Mouse (Mus musculus) T-cell, adult 2 months (primary cell): ENCODE results near the gene Limk1.

ENCODE experiments used
- DNase-seq: peaks from one replicate; pipeline ENCODE4 v3.0.0; 2022; ENCODE audit warnings: low spot score

The Limk1 gene

GRCm38 (mm10) chr5:134688086-134688717 lies at the start of gene Limk1:
Limk1 (minus strand) TSS chr5:134688598.
- DNase-seq = no peak

GRCm38 (mm10) chr5:134734920-134735319 lies 46.5 kb upstream of the Limk1 start:
- DNase-seq = no peak

GRCm38 (mm10) chr5:134734072-134734471 lies 45.7 kb upstream of the Limk1 start:
- DNase-seq = no peak

GRCm38 (mm10) chr5:134733241-134733640 lies 44.8 kb upstream of the Limk1 start:
- no peak for DNase-seq

GRCm38 (mm10) chr5:134729124-134729523 lies 40.7 kb upstream of the Limk1 start:
- DNase-seq = no peak

- no peak for DNase-seq
Observed at GRCm38 (mm10) chr5:134728535-134728934, 40.1 kb upstream of the Limk1 start.

- DNase-seq = no peak
Observed at GRCm38 (mm10) chr5:134727001-134727639, 38.7 kb upstream of the Limk1 start.

- no peak for DNase-seq
Observed at GRCm38 (mm10) chr5:134725299-134725698, 36.9 kb upstream of the Limk1 start.

- DNase-seq = no peak
Observed at GRCm38 (mm10) chr5:134720058-134720457, 31.7 kb upstream of the Limk1 start.

- no peak for DNase-seq
Observed at GRCm38 (mm10) chr5:134711076-134711475, 22.7 kb upstream of the Limk1 start.

- no peak for DNase-seq
Observed at GRCm38 (mm10) chr5:134709275-134709674, 20.9 kb upstream of the Limk1 start.

GRCm38 (mm10) chr5:134704157-134704556 lies 15.8 kb upstream of the Limk1 start:
- peak; percentile 78 for DNase-seq

- DNase-seq = no peak
Observed at GRCm38 (mm10) chr5:134695539-134695938, 7.1 kb upstream of the Limk1 start.

GRCm38 (mm10) chr5:134695082-134695481 lies 6.7 kb upstream of the Limk1 start:
- DNase-seq = no peak

- DNase-seq = no peak
Observed at GRCm38 (mm10) chr5:134692704-134693103, 4.3 kb upstream of the Limk1 start.

- DNase-seq = peak; percentile 100
Observed at GRCm38 (mm10) chr5:134688718-134689284, 403 bp upstream of the Limk1 start.

GRCm38 (mm10) chr5:134687187-134687586 lies 1.2 kb downstream of the Limk1 start:
- DNase-seq = no peak

- DNase-seq = no peak
Observed at GRCm38 (mm10) chr5:134686541-134686940, 1.9 kb downstream of the Limk1 start.

- DNase-seq = no peak
Observed at GRCm38 (mm10) chr5:134684398-134684797, 4.0 kb downstream of the Limk1 start.

- no peak for DNase-seq
Observed at GRCm38 (mm10) chr5:134683813-134684212, 4.6 kb downstream of the Limk1 start.

- no peak for DNase-seq
Observed at GRCm38 (mm10) chr5:134680238-134680637, 8.2 kb downstream of the Limk1 start.

- no peak for DNase-seq
Observed at GRCm38 (mm10) chr5:134678827-134679546, 9.4 kb downstream of the Limk1 start.

- peak; percentile 32 for DNase-seq
Observed at GRCm38 (mm10) chr5:134678031-134678430, 10.4 kb downstream of the Limk1 start.
